Mouse (Mus musculus) neural tube, embryonic 14.5 days (tissue): ENCODE data around the gene 3830403N18Rik. TPM values are rescaled to one million over a fixed set of nuclear protein-coding genes. Genes with fewer than 3 reads are reported as not detected.
"Not testable (repeated sequence)": the region's sequence is repeated elsewhere in the genome, so short reads cannot be mapped to it uniquely, and the experiment has no call there.

Experiments
- ATAC-seq: fragments of 200-750 bp; cut with Nextera tagmentation; 2 replicates; pipeline ENCODE4 v1.8.0; 2017; ENCODE audit warnings: low read depth, mild to moderate bottlenecking, moderate TSS enrichment, moderate library complexity
- H3K27ac ChIP-seq: fragments of 300-500 bp; sonication (generic); 2 replicates; pipeline ENCODE4 v1.5.1; 2014; ENCODE audit warnings: low read depth, mild to moderate bottlenecking, control low read depth, low read length, moderate library complexity, mixed read lengths
- H3K27me3 ChIP-seq: fragments of 300-500 bp; sonication (generic); 2 replicates; pipeline ENCODE4 v1.6.1; 2014; ENCODE audit warnings: low read length; ENCODE audit not compliant: control insufficient read depth, insufficient read depth
- H3K36me3 ChIP-seq: fragments of 300-500 bp; sonication (generic); 2 replicates; pipeline ENCODE4 v1.6.1; 2014; ENCODE audit warnings: low read length, mixed read lengths; ENCODE audit not compliant: control insufficient read depth, insufficient read depth
- H3K4me1 ChIP-seq: fragments of 300-500 bp; sonication (generic); 2 replicates; pipeline ENCODE4 v1.6.1; 2014; ENCODE audit warnings: low read length; ENCODE audit not compliant: control insufficient read depth, insufficient read depth
- H3K4me2 ChIP-seq: fragments of 300-500 bp; sonication (generic); 2 replicates; pipeline ENCODE4 v1.6.1; 2014; ENCODE audit warnings: mild to moderate bottlenecking, low read depth, low read length, control low read depth
- H3K4me3 ChIP-seq: fragments of 300-500 bp; sonication (generic); 2 replicates; pipeline ENCODE4 v1.5.1; 2014; ENCODE audit warnings: low read depth, low read length, control low read depth, mixed read lengths
- H3K9ac ChIP-seq: fragments of 300-500 bp; sonication (generic); replicated peaks from 2 replicates; pipeline ENCODE4 v1.6.1; 2014; ENCODE audit warnings: low read depth, mild to moderate bottlenecking, control low read depth, low read length, mixed read lengths
- H3K9me3 ChIP-seq: fragments of 300-500 bp; sonication (generic); 2 replicates; pipeline ENCODE4 v1.6.1; 2016; ENCODE audit warnings: low read length; ENCODE audit not compliant: control insufficient read depth
- WGBS: fragments of 180-500 bp; shearing (Covaris S2); extraction: QIAGEN DNeasy Blood & Tissue Kit; methylation state at CpG from one replicate; pipeline ENCODE4 v1.1.7; 2014; 5-methylcytosine and 5-hydroxymethylcytosine counted together
- polyA plus RNA-seq: library from polyadenylated mRNA; unstranded; fragments of >200 nt; fragmentation: Nextera tagmentation; extraction: Ambion mirVana; gene quantifications from 2 replicates; pipeline ENCODE4 v1.2.1, GENCODE M21; 2014

Gene 3830403N18Rik
- 0.20 and 1.1 TPM in 2 replicates for polyA plus RNA-seq

GRCm38 (mm10) chrX:56136336-56136909, at the start of gene 3830403N18Rik:
Gene 3830403N18Rik, plus strand, starts transcription at chrX:56136572.
- not testable (repeated sequence) for H3K9me3 ChIP-seq, H3K4me1 ChIP-seq, H3K4me3 ChIP-seq, H3K4me2 ChIP-seq, H3K27me3 ChIP-seq, H3K9ac ChIP-seq, ATAC-seq, H3K27ac ChIP-seq, H3K36me3 ChIP-seq
- 90% methylated on average over 7 of the region's 15 CpGs for WGBS

- Histone ChIP-seq H3K9ac (no peak overlapping the region), H3K27ac (no peak overlapping the region), H3K27me3 (no peaks in the 10 kb centered on the region), H3K36me3 (no peaks in the 10 kb centered on the region), H3K4me1 (no peaks in the 10 kb centered on the region), H3K4me3 (no peak overlapping the region), H3K9me3 (no peaks in the 10 kb centered on the region), H3K4me2 (no peak overlapping the region)
- ATAC-seq: peak; percentile 88
- 81% methylated on average over 2 of the region's 2 CpGs for WGBS
Measured at GRCm38 (mm10) chrX:56151396-56151795, 15.0 kb downstream of the 3830403N18Rik start.

GRCm38 (mm10) chrX:56186449-56186848, 50.1 kb downstream of the 3830403N18Rik start:
- H3K9me3 ChIP-seq, H3K27ac ChIP-seq, H3K4me3 ChIP-seq, H3K9ac ChIP-seq, H3K36me3 ChIP-seq, H3K4me1 ChIP-seq, H3K4me2 ChIP-seq, H3K27me3 ChIP-seq, ATAC-seq: not testable (repeated sequence)
- no CpG with 5 or more reads among the region's 1 CpGs for WGBS

Other genes with a start within 250 kb of the 3830403N18Rik start
- not detected in 2 replicates for gene Gm773, start 76.3 kb downstream of the 3830403N18Rik start, polyA plus RNA-seq
- gene Zfp449, start 209.8 kb downstream of the 3830403N18Rik start, polyA plus RNA-seq: 6.9 and 8.5 TPM in 2 replicates
- gene Smim10l2a, start 238.0 kb downstream of the 3830403N18Rik start, polyA plus RNA-seq: 28.6 and 36.3 TPM in 2 replicates